Mouse (Mus musculus): ENCODE measurements around the gene Ica1l. TPM values are rescaled to one million over a fixed set of nuclear protein-coding genes. Genes with fewer than 3 reads are reported as not detected.

Ica1l gene
- total RNA-seq, 2 experiments from 2014 or later = 37.9 to 40.2 TPM

DNA sequence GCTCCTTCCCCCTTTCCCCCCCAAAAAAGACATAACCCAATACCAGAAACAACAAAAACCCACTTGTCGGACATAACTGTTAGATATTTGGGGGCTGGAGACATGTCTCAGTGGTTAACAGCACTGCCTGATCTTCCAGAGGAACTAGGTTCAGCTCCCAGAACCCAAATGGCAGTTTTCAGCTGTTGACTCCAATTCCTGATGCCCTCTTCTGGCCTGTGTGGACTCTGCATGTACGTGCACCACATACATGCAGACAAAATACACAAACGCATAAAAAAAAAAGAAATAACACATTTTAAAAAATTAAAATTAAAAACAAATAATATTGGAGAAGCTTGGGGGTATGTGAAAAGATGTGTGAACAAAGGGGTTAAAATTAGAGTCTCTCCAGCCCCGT is 75.7 kb downstream of the Ica1l start:
- no peak for DNase-seq (ENCODE audit: low spot score in 2 of 2)

DNA sequence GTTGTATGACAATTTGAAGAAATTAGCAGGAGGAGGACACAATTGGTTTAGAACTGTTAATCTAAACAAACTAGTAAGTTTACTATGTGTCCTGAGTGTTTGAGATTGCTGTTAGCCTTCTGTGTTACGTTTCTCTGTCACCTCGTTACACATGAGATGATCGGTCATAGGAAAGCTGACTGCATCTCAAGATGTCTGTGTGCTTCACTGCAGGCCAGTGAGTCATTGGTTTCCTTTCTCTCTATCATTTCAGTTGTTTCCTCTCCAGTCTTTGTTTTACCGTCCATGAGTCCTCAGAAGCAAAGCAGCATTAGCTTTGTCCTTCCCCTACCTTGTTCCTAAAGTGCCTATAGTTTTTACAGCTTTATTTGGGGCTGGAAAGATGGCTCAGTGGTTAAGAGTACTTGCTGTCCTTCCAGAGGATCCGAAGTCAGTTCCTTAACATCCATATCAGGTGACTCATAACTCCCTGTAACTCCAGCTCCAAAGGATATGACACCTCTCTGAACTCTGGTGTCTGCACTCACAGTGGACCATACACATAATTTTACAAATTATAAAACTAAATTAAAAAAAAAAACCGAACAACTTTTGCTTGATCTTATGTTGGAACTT is 76.7 kb downstream of the Ica1l start:
- DNase-seq (ENCODE audit: low spot score in 2 of 2) = no peak

DNA sequence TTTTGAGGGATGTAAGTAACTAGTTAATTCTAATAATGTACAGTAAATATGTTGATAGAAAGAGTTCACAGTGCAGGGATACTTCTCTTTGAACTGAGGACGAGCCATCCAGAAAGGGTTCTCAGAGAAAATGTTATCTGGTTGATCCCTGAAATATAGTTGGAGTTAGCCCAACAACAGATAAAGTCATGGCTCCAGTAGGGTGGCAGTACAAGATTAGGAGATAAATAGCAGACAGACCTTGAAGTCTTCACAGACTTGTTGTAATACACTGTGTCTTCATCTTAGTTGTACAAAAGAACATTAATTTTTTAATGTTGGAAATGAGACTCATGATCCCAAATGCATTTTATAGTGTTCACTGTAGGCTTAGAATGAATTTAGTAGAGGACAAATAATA is 83.0 kb downstream of the Ica1l start:
- DNase-seq (ENCODE audit: low spot score in 2 of 2) = no peak

DNA sequence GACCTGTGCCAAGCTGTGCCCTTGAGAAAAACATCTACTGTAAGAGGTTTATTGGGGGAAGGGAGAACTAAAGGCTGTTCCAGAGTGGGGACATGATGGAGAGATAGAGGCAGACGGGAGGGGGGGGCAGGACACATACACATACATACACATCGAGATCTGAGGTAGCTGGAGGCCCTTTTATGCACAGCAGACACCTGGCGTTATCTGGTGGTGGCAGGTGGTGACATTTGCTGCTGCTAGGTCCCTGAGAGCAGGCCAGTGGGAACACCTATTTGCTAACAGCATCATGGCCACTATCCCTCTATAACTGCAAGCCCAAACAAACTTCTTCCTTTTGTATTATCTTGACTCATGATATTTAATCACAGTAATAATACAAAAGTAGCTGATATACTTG is 85.8 kb downstream of the Ica1l start:
- no peak for DNase-seq (ENCODE audit: low spot score in 2 of 2)

DNA sequence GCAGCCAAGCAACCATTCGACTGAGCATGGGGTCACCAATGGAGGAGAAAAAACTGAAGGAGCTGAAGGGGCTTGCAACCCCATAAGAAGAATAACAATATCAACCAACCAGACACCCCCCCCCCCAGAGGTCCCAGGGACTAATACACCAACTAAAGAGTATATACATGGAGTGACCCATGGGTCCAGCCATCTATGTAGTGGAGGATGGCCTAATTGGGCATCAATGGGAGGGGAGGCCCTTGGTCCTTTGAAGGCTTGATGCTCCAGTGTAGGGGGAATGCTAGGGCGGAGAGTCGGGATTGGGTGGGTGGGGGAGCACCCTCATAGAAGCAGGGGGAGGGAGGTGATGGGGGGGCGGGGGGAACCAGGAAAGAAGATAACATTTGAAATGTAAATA is 95.5 kb downstream of the Ica1l start:
- DNase-seq (ENCODE audit: low spot score in 2 of 2) = no peak

DNA sequence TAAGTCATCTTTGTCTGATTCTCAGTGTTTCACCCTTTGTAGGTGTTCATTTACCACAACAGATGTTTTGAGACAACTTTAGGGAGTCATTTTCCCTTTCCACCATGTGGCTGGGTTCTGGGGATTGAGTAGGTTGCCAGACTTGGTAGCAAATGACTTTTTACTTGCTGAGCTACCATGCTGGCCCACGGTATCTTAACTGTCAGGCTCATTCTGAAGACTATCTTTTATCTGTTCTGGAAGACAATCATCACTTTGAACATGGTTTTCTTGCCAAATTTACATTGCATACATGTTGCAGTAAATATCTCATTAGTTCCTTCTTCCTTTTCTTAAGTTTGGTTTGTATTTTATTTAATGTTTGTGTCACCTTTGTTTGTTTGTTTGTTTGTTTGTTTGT is 97.0 kb downstream of the Ica1l start:
- DNase-seq (ENCODE audit: low spot score in 2 of 2) = no peak

DNA sequence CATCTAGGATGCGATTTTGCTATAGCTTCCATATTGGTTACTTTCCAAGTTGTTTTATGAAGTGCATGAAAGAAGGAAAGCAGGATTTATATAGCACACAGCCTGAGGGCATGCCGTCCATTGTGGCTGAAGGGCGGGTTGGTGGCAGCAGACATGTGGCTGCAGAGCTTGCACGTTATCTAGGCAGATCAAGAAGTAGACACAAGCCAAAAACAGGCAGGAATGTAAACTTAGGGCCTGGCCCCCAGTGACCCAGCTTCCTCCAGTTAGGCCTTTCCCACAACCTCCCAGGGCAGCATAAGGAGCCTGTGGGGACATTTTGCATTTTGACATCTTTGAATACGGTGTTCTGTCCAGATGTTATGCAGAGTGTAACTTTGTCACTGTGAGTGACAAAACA is 99.2 kb downstream of the Ica1l start:
- DNase-seq (ENCODE audit: low spot score in 2 of 2) = no peak

DNA sequence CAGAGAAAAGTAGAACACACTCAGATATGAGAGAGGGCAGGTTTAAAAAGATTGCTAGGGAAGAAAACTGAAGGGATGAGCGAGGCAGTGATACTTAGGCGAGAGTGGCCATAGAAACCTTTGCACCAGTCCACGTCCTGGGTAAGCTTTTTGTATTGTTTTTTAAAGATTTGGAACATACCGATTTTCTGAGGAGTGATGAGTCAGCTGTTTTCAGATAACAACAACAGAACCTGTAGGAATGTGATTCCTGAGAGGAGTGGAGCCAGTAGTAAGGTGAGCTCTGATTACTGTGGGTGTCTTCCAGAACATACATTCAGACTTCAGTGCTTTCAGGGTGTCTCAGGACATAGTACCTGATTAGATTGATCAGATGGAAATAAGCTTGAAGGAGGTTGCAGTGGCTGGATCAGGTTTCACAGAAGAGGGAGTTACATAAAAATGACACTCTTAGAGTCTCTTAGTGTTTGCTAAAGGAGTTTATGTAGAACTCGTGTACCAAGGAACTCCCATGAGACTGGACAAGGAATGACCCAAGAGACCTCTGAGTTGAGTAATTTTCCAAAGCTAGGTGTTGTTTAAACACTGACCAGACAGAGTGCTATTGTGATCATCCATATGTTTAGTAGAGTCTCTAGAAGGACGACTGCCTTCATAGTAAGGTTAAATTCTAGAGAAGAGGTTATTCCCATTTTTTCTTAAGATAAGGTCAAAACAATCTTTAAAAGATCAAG is 100.8 kb downstream of the Ica1l start:
- DNase-seq (ENCODE audit: low spot score in 2 of 2) = no peak

DNA sequence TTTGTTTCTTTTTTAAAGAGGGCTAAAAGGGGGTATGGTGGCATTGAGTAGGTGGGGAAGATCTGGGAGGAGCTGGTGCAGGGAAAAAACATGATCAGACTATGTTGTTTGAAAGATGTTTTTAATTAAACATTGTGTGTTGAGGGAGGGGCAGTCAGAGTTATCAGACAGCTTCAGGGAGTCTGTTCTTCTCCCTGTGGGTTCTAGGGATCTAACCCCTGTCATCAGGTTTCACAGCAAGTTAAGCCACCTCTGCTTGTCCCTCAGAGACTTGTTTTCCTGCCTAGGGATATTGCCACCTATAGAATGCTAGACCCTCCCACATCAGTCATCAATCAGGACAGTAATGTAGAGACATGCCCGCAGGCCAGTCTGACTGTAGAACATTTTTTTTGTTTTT is 101.9 kb downstream of the Ica1l start:
- no peak for DNase-seq (ENCODE audit: low spot score in 2 of 2)

DNA sequence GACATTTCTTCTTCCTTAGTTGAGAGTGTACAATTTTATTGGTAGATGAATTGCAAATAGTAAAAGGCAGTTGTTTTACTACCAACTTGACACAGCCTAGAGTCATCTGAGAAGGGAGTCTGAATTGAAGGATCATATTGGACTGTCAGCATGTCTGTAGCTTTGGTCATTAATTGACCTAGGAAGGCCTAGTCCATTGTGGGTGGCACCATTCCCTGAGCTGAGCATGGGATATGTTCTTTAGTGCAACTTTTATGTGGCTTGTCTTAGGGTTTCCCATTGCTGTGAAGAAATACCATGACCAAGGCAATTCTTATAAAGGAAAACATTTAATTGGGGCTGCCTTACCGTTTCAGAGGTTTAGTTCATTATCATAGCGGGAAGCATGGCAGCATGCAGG is 110.0 kb downstream of the Ica1l start:
- DNase-seq (ENCODE audit: low spot score in 2 of 2) = no peak

Other genes starting within 250 kb of the Ica1l start
- 10 to 100 TPM; 55.5 to 56.7 TPM for gene Fam117b, start 130.2 kb downstream of the Ica1l start, total RNA-seq (2021)
- 10 to 100 TPM; 23.6 to 24.0 TPM for gene Carf, start 55.1 kb upstream of the Ica1l start, total RNA-seq (2021)
- gene Wdr12, start 55.5 kb upstream of the Ica1l start, total RNA-seq (2021) = 10 to 100 TPM; 32.1 to 32.8 TPM
- 10 to 100 TPM; 26.2 to 26.5 TPM for gene Nbeal1, start 137.4 kb upstream of the Ica1l start, total RNA-seq (2021)

Data from left cerebral cortex, adult 18-20 months (tissue).